Mouse (Mus musculus): ENCODE results near the gene Rbks. TPM values are rescaled to one million over a fixed set of nuclear protein-coding genes. Genes with fewer than 3 reads are reported as not detected.

The Rbks gene
- total RNA-seq (2023), result 7.8 to 12.4 TPM (median 11.1 TPM) in 4 replicates

GRCm38 (mm10) chr5:31696971-31697643, at the start of gene Rbks:
Gene Rbks, minus strand, starts transcription at chr5:31697627.

GRCm38 (mm10) chr5:31697644-31698296, 343 bp upstream of the Rbks start, which contains the start of gene Babam2:
Gene Babam2, plus strand, starts transcription at chr5:31697684.

GRCm38 (mm10) chr5:31596481-31597429, 100.7 kb downstream of the Rbks start, which contains the start of gene Mrpl33:
Gene Mrpl33, plus strand, starts transcription at chr5:31596935.

Other genes starting within 250 kb of the Rbks start
- gene Zfp512, start 245.2 kb downstream of the Rbks start, total RNA-seq (2023), result 39.7 to 44.4 TPM (median 41.8 TPM) in 4 replicates
- gene 4930548H24Rik, start 211.9 kb downstream of the Rbks start, total RNA-seq (2023), result 1.4 to 1.6 TPM (median 1.5 TPM) in 4 replicates
- gene Gpn1, start 202.9 kb downstream of the Rbks start, total RNA-seq (2023), result 51.8 to 60.6 TPM (median 54.0 TPM) in 4 replicates
- 73.9 to 86.4 TPM (median 82.0 TPM) in 4 replicates for gene Slc4a1ap, start 170.6 kb downstream of the Rbks start, total RNA-seq (2023)
- gene Supt7l, start 169.8 kb downstream of the Rbks start, total RNA-seq (2023), result 25.6 to 28.9 TPM (median 28.4 TPM) in 4 replicates
- 75.7 to 80.4 TPM (median 76.2 TPM) in 4 replicates for gene Mrpl33, start 100.7 kb downstream of the Rbks start, total RNA-seq (2023)
- 56.6 to 66.5 TPM (median 62.0 TPM) in 4 replicates for gene Babam2, start 57 bp upstream of the Rbks start, total RNA-seq (2023)

Data from B cell, adult 62 days (primary cell).